8 mouse cellular contexts compared by ENCODE assay signal in genomic region chr4:5583989-5584677, GRCm38 (mm10).
DNase-seq lines count a peak whose midpoint lies in the region; TF ChIP-seq lines count a peak whose summit lies in the region.

No protein-coding gene starts in this region.

- WGBS in kidney, adult 2 months: 41% methylated on average over 6 of the region's 6 CpGs
- WGBS in midbrain, embryonic 10.5 days: 75% methylated on average over 6 of the region's 6 CpGs

- DNase-seq in adrenal gland, adult 2 months: peak; percentile 30
- no peak for DNase-seq in adrenal gland, postnatal 4 days (ENCODE audit: low spot score in 2 of 2)
- DNase-seq in right cerebral cortex, postnatal 10 days (ENCODE audit: low spot score in 2 of 2): peak; percentile 19 to 22
- no peak for DNase-seq in right cerebral cortex, postnatal 4 days
- DNase-seq in kidney, adult 2 months: peak; percentile 42
- DNase-seq in ovary, postnatal 14 days (ENCODE audit: low spot score): peak; percentile 34
- DNase-seq in spleen, adult 18-20 months: no peak
- DNase-seq in midbrain, embryonic 10.5 days (ENCODE audit: low spot score): no peak

- no peaks in the 10 kb centered on the region for H3K9me3 ChIP-seq in midbrain, embryonic 10.5 days (replicated peaks)

- H3K4me3 ChIP-seq in kidney, adult 2 months (ENCODE audit: insufficient read depth, low read depth, low read length): no peak overlapping the region
- no peak overlapping the region for H3K4me3 ChIP-seq in midbrain, embryonic 10.5 days

- H3K4me1 ChIP-seq in kidney, adult 2 months (ENCODE audit: control insufficient read depth, insufficient read depth, low read length): no peaks in the 10 kb centered on the region
- peaks cover 5% of the 10 kb centered on the region for H3K4me1 ChIP-seq in midbrain, embryonic 10.5 days

- TF ChIP-seq CTCF in kidney, adult 2 months (conservative IDR thresholded peaks at IDR 0.05; ENCODE audit: insufficient read depth, insufficient read length, low read depth, low read length): no peak

- H3K27ac ChIP-seq in kidney, adult 2 months (ENCODE audit: insufficient read depth, low read depth, low read length): peak overlapping the region; percentile 52
- no peak overlapping the region for H3K27ac ChIP-seq in midbrain, embryonic 10.5 days (replicated peaks)

- no peaks in the 10 kb centered on the region for H3K27me3 ChIP-seq in kidney, adult 2 months (replicated peaks; ENCODE audit: control insufficient read depth, insufficient read depth, low read length)
- no peaks in the 10 kb centered on the region for H3K27me3 ChIP-seq in midbrain, embryonic 10.5 days (ENCODE audit: low read depth, poor library complexity, severe bottlenecking)

- H3K36me3 ChIP-seq in kidney, adult 2 months (ENCODE audit: control insufficient read depth, insufficient read depth, low read length): no peaks in the 10 kb centered on the region
- H3K36me3 ChIP-seq in midbrain, embryonic 10.5 days: no peaks in the 10 kb centered on the region

- TF ChIP-seq POLR2A in kidney, adult 2 months (IDR thresholded peaks at IDR 0.05; ENCODE audit: low read depth, low read length): no peak

Comparison
In these comparisons a context has a peak if more than half of its experiments do, and no peak if none do; other contexts are left out.
1. DNase-seq: peak in adrenal gland, adult 2 months (single experiment), right cerebral cortex, postnatal 10 days (2 of 2), kidney, adult 2 months (single experiment) and ovary, postnatal 14 days (single experiment); none in adrenal gland, postnatal 4 days (0 of 2), right cerebral cortex, postnatal 4 days (single experiment), spleen, adult 18-20 months (0 of 2) and midbrain, embryonic 10.5 days (single experiment).